Mouse (Mus musculus) kidney, postnatal 0 days (tissue): ENCODE measurements around the gene Pym1. TPM values are rescaled to one million over a fixed set of nuclear protein-coding genes. Genes with fewer than 3 reads are reported as not detected.
A peak's percentile ranks its signal among the peaks of the same experiment; 100 is the strongest.
"Not testable (repeated sequence)": the region's sequence is repeated elsewhere in the genome, so short reads cannot be mapped to it uniquely, and the experiment has no call there.

Experiments used
- ATAC-seq: fragments of 200-750 bp; cut with Nextera tagmentation; replicated peaks from 2 replicates; pipeline ENCODE4 v1.8.0; 2017; ENCODE audit warnings: low read depth, moderate number of reproducible peaks, moderate TSS enrichment, moderate library complexity; ENCODE audit not compliant: low FRiP score
- DNase-seq: peaks from one replicate; pipeline ENCODE4 v3.0.0-alpha.2; 2016; ENCODE audit warnings: low spot score
- H3K27ac ChIP-seq: fragments of 300-500 bp; sonication (generic); 2 replicates; pipeline ENCODE4 v1.5.1; 2014; ENCODE audit warnings: mild to moderate bottlenecking
- H3K27me3 ChIP-seq: fragments of 300-500 bp; sonication (generic); 2 replicates; pipeline ENCODE4 v1.6.1; 2014; ENCODE audit warnings: low read length, mixed read lengths; ENCODE audit not compliant: insufficient read depth
- H3K36me3 ChIP-seq: fragments of 300-500 bp; sonication (generic); 2 replicates; pipeline ENCODE4 v1.6.1; 2014; ENCODE audit warnings: low read length, mixed read lengths; ENCODE audit not compliant: insufficient read depth
- H3K4me1 ChIP-seq: fragments of 300-500 bp; sonication (generic); replicated peaks from 2 replicates; pipeline ENCODE4 v1.6.1; 2014; ENCODE audit warnings: antibody characterized with exemption, low read length, mixed read lengths; ENCODE audit not compliant: insufficient read depth
- H3K4me2 ChIP-seq: fragments of 300-500 bp; sonication (generic); 2 replicates; pipeline ENCODE4 v1.6.1; 2014; ENCODE audit warnings: mild to moderate bottlenecking, low read length, moderate library complexity, mixed read lengths
- H3K4me3 ChIP-seq: fragments of 300-500 bp; sonication (generic); replicated peaks from 2 replicates; pipeline ENCODE4 v1.5.1; 2014; ENCODE audit warnings: low read depth, low read length
- H3K9ac ChIP-seq: fragments of 300-500 bp; sonication (generic); 2 replicates; pipeline ENCODE4 v1.6.1; 2014; ENCODE audit warnings: low read depth, low read length
- H3K9me3 ChIP-seq: fragments of 300-500 bp; sonication (generic); replicated peaks from 2 replicates; pipeline ENCODE4 v1.6.1; 2016; ENCODE audit warnings: low read length, inconsistent platforms, mixed read lengths
- CTCF ChIP-seq: IDR thresholded peaks from 2 replicates; pipeline ENCODE4 v1.5.1; 2016; ENCODE audit warnings: antibody characterized with exemption, low read depth, mild to moderate bottlenecking, moderate library complexity
- WGBS: fragments of 180-500 bp; shearing (Covaris S2); extraction: QIAGEN DNeasy Blood & Tissue Kit; methylation state at CpG from one replicate; pipeline ENCODE4 v1.1.7; 2014; 5-methylcytosine and 5-hydroxymethylcytosine counted together
- polyA plus RNA-seq: library from polyadenylated mRNA; unstranded; fragments of >200 nt; fragmentation: Nextera tagmentation; extraction: Ambion mirVana; gene quantifications from 2 replicates; pipeline ENCODE4 v1.2.1, GENCODE M21; 2015

Pym1 gene
- polyA plus RNA-seq, 1 experiment from 2014 or later: 35.0 TPM

- TF ChIP-seq CTCF: no peak
These were observed 43.0 kb upstream of the Pym1 start, which contains the start of gene Cdk2 for GRCm38 (mm10) chr10:128704491-128705316. Gene Cdk2, minus strand, starts transcription at chr10:128705031.

GRCm38 (mm10) chr10:128705317-128705693, 42.4 kb upstream of the Pym1 start:
- Histone ChIP-seq H3K4me3 (peak overlapping the region; percentile 71), H3K9ac (peak overlapping the region; percentile 57), H3K4me1 (peaks cover 10% of the 10 kb centered on the region; the same call in 1 of the 2 replicates), H3K27me3 (no peaks in the 10 kb centered on the region), H3K36me3 (peaks cover 13% of the 10 kb centered on the region; the same call in 1 of the 2 replicates), H3K9me3 (no peaks in the 10 kb centered on the region), H3K4me2 (peak overlapping the region; percentile 75), H3K27ac (peak overlapping the region; percentile 94)
- no peak for TF ChIP-seq CTCF
- ATAC-seq (no peak), DNase-seq (no peak)
- 5% methylated on average over 11 of the region's 11 CpGs for WGBS

More at GRCm38 (mm10) chr10:128704491-128705316, 43.0 kb upstream of the Pym1 start, which contains the start of gene Cdk2:
- Histone ChIP-seq H3K36me3 (peaks cover 19% of the 10 kb centered on the region; the same call in 1 of the 2 replicates), H3K9ac (peak within 1 kb of the TSS; percentile 79), H3K4me1 (peaks cover 10% of the 10 kb centered on the region; the same call in 1 of the 2 replicates), H3K27me3 (no peaks in the 10 kb centered on the region), H3K4me3 (peak within 1 kb of the TSS; percentile 71), H3K9me3 (no peaks in the 10 kb centered on the region), H3K4me2 (peak within 1 kb of the TSS; percentile 75), H3K27ac (peak within 1 kb of the TSS; percentile 94)
- DNase-seq (peak; percentile 95), ATAC-seq (peak; percentile 94)
- WGBS: under 1% methylated on average over 62 of the region's 62 CpGs

GRCm38 (mm10) chr10:128711318-128711717, 36.4 kb upstream of the Pym1 start:
- H3K36me3 ChIP-seq, H3K4me1 ChIP-seq, H3K4me2 ChIP-seq, H3K9ac ChIP-seq, H3K4me3 ChIP-seq, H3K9me3 ChIP-seq, ATAC-seq, H3K27ac ChIP-seq, DNase-seq, H3K27me3 ChIP-seq: not testable (repeated sequence)
- 93% methylated on average over 7 of the region's 7 CpGs for WGBS

- ATAC-seq (no peak; the same call in 1 of the 2 replicates), DNase-seq (no peak)
- no peak overlapping the region for H3K4me3 ChIP-seq
- no peak overlapping the region for H3K4me2 ChIP-seq
- no peaks in the 10 kb centered on the region for H3K27me3 ChIP-seq
- H3K27ac ChIP-seq: no peak overlapping the region
- H3K9ac ChIP-seq: no peak overlapping the region
- no peaks in the 10 kb centered on the region for H3K4me1 ChIP-seq
- TF ChIP-seq CTCF: no peak
- 87% methylated on average over 19 of the region's 19 CpGs for WGBS
- H3K36me3 ChIP-seq: no peaks in the 10 kb centered on the region
- H3K9me3 ChIP-seq: no peaks in the 10 kb centered on the region
These were observed 31.8 kb upstream of the Pym1 start for GRCm38 (mm10) chr10:128715559-128716537.

GRCm38 (mm10) chr10:128725466-128725865, 22.2 kb upstream of the Pym1 start:
- H3K4me2 ChIP-seq, H3K27ac ChIP-seq, H3K9me3 ChIP-seq, H3K27me3 ChIP-seq, H3K4me1 ChIP-seq, ATAC-seq, H3K4me3 ChIP-seq, DNase-seq, H3K36me3 ChIP-seq, H3K9ac ChIP-seq: not testable (repeated sequence)
- 83% methylated on average over 3 of the region's 4 CpGs for WGBS

- Histone ChIP-seq H3K27ac (no peak overlapping the region), H3K36me3 (peaks cover 4% of the 10 kb centered on the region; the same call in 1 of the 2 replicates), H3K4me1 (no peaks in the 10 kb centered on the region), H3K4me2 (no peak overlapping the region), H3K9ac (no peak overlapping the region), H3K4me3 (no peak overlapping the region), H3K9me3 (no peaks in the 10 kb centered on the region), H3K27me3 (no peaks in the 10 kb centered on the region)
- no peak for DNase-seq
- ATAC-seq: no peak
- 90% methylated on average over 5 of the region's 5 CpGs for whole genome bisulfite sequencing
- TF ChIP-seq CTCF: no peak
These were observed 19.6 kb upstream of the Pym1 start for GRCm38 (mm10) chr10:128728059-128728458.
